Mouse (Mus musculus): ENCODE results near the gene Ccdc88c. TPM values are rescaled to one million over a fixed set of nuclear protein-coding genes. Genes with fewer than 3 reads are reported as not detected.

The Ccdc88c gene
- polyA plus RNA-seq, 1 experiment = 8.3 TPM

GRCm38 (mm10) chr12:100982217-100982616 lies 46.6 kb downstream of the Ccdc88c start:
- DNase-seq (ENCODE audit: low read depth, low spot score) = no peak
- 32% methylated on average over 8 of the region's 8 CpGs for WGBS

DNA sequence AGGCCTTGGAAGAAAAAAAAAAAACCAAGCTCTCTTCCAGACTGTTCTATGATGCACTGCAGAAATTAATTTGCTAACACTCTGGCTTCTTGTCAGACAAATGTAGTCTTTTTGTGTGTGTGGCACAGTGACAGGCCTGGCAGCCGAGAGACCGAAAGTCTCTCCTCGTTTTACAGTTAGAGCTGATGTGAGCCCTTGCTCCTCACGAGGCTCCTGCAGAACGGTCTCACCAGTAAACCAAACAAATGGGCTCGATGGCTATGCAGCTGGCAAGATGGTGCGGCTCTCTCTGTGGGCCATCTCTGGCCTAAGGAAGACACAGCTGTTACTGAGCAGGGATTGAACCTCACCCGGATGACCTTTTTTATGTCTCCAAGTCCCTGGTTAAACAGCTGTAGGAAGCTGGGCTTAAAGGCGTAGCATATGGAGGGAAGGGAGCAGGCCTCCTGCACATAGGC lies 48.3 kb downstream of the Ccdc88c start:
- 59% methylated on average over 9 of the region's 9 CpGs for WGBS
- no peak for DNase-seq (ENCODE audit: low read depth, low spot score)

DNA sequence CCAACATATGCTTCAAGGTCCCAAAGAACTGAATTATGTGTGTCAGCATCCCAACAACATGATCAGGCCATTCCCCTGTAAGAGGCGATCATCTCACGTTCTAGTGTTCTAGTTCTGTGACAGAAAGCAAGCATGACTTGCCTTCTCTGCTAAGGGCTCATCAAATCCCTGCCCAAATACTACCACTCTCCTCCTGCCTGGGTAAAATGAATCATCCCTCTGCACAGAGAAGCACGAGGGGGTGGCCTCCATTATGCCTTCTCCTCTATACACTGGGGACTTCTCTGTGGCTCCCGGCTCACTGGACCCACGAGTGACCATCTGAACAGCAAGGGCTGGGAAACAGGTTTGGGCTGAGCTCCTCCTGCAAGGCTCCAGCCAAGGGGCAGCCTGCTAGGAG lies 49.2 kb downstream of the Ccdc88c start:
- DNase-seq (ENCODE audit: low read depth, low spot score) = no peak
- 70% methylated on average over 5 of the region's 5 CpGs for WGBS

GRCm38 (mm10) chr12:100977958-100978725 lies 50.7 kb downstream of the Ccdc88c start:
- no peak for DNase-seq (ENCODE audit: low read depth, low spot score)
- 63% methylated on average over 15 of the region's 15 CpGs for WGBS

DNA sequence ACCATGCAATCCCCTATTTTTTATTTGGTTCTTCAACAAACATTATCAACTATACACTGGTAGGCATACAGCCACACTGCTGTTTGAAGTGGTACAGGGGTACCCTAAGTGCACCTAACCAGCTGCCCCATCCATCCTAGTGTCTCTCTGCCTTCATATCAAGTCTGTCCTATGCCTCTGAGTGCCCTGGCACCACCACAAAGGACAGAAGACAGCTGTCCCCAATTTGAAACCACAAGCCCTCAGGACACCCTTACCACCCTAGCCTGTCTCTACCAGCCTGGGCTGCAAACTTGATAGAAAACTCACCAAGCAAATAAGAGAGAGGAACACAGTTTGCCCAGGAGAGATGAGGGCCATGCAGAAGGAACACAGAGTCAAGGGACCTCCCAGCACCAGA lies 51.3 kb downstream of the Ccdc88c start:
- DNase-seq (ENCODE audit: low read depth, low spot score) = no peak

DNA sequence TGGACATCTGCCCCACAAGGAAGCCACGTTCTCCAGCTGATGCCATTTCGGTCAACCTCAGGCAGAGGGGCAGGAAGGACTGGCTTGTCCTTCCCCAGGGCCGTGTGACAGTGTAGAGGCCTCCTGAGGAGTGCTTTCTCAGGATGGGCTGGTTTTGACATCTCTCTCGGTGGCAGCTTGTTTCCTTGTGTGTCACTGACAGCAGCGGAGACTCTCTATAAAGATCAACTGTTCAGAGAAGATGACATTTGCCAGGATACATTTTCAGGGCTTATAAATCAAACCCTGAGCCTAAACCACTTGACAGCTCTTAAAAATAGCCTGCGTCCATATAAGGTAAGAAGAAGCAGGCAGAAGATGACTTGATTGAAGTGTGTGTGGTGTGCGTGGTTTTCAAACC lies 59.0 kb downstream of the Ccdc88c start:
- 78% methylated on average over 7 of the region's 7 CpGs for WGBS
- no peak for DNase-seq (ENCODE audit: low read depth, low spot score)

DNA sequence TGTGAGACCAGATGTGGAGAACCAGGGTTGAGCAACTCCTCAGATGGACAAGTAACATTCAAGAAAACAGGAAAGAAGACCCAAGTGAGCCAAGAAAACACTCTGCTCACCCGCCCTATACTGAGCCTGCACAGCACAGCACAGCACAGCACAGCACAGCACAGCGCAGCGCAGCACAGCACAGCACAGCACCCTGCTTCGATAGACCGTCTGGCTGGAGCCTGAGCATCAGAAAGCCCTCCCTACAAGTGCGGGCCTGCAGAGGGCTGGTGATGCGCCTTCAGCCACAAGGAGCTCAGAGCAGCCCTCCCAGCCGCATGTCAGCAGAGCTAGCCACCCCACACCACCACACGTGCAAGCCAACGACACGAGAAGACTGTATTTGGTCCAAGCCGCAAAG lies 61.5 kb downstream of the Ccdc88c start:
- WGBS = 91% methylated on average over 12 of the region's 12 CpGs
- no peak for DNase-seq (ENCODE audit: low read depth, low spot score)

DNA sequence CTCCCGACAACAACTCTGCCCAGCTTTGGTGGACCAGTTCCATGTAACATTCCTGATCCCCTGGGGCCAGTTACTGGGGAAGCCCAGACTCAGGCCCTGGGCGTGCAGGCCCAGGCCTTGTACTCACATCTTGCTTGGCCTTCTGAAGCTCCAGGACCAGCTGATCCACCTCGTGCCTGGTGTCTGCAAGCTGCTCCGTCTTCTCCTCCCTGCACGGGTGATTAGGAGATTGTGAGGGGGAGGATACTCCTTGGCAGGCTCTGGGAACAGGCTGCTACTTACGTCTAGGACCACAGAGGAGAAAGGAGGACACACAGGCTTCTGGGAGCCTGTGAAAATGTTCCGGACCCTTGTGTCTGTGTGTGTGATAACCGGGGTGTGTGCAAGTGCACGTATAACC lies 62.6 kb downstream of the Ccdc88c start:
- 84% methylated on average over 9 of the region's 9 CpGs for WGBS
- no peak for DNase-seq (ENCODE audit: low read depth, low spot score)

DNA sequence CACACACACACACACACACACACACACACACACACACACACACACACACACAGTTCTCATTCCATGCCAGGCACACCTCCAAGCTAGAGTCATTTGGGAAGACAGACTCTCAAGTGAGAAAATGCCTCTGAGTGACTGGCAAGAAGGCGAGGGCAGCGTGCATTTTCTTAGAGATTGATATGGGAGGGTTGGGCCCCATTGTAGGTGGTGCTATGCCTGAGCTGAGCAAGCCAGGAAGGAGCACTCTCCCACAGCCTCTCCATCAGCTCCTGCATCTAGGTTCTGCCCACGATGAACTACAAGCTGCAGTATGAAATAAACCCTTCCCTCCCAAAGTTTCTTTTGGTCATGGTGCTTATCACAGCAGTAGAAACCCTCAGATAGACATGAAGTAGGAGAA lies 63.6 kb downstream of the Ccdc88c start:
- DNase-seq (ENCODE audit: low read depth, low spot score) = no peak
- 89% methylated on average over 3 of the region's 3 CpGs for WGBS

GRCm38 (mm10) chr12:100958621-100959592 lies 69.9 kb downstream of the Ccdc88c start:
- DNase-seq (ENCODE audit: low read depth, low spot score) = no peak
- WGBS = 52% methylated on average over 15 of the region's 15 CpGs

GRCm38 (mm10) chr12:100958006-100958405 lies 70.8 kb downstream of the Ccdc88c start:
- DNase-seq (ENCODE audit: low read depth, low spot score) = no peak
- WGBS = 21% methylated on average over 5 of the region's 5 CpGs

- no peak for DNase-seq (ENCODE audit: low read depth, low spot score)
- 81% methylated on average over 3 of the region's 3 CpGs for WGBS
These were observed 71.6 kb downstream of the Ccdc88c start for GRCm38 (mm10) chr12:100957257-100957656.

- no peak for DNase-seq (ENCODE audit: low read depth, low spot score)
- 69% methylated on average over 4 of the region's 4 CpGs for WGBS
These were observed 72.0 kb downstream of the Ccdc88c start for GRCm38 (mm10) chr12:100956825-100957224.

- WGBS = 88% methylated on average over 2 of the region's 2 CpGs
- no peak for DNase-seq (ENCODE audit: low read depth, low spot score)
These were observed 72.8 kb downstream of the Ccdc88c start for GRCm38 (mm10) chr12:100956028-100956427.

DNA sequence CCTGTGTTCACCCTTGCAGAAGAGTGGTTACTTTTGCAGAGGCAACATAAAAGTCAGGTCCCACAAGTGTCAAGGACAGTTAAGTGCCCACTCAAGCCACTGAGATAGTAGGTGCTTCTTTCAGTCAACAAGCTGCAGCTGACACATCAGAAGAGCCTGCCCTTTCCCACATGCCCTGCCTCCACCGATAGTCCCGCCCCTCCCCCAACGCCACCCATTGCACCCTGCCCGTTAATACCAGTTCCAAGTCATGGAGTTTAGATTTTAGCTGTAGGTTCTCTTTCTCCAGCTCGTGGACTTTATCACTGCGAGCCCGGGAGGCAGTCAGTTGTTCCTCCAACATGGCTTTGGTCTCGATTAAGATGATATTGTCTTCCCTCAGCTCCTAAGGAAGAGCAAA lies 74.9 kb downstream of the Ccdc88c start:
- WGBS = 83% methylated on average over 8 of the region's 8 CpGs

DNA sequence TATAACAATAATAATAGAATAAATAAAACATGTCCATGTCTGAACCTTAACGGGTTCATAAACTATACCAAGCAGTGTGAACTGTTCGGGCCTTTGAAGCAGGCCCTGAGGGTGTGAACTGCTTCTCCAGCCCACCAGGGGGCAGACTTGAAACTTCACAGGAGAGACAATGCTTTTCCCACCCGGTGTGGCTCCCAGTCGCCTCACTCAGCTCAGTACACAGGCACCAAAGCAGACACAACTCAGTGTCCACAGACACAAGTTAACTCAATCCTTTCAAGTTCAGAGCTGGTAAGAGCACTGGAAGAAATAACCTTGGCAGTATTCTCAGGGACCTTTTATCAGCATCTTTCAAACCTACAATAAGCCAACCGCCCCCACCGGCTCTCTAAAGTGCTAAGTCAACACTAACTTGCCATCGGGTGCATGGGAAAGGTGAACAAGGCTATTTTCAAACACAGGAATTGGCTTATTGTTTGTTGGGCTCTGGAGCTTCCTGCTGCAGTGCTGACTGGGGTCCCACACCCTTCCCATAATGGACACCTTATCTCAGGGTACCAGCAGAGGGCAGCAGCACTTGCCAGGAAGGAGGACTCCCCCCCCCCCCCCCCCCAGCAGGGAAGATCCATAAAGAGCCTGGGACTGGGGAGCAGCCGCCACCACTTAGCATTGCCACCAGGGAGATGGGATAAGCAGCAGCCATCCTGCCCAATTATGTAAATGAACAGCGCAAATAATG lies 76.5 kb downstream of the Ccdc88c start:
- 21% methylated on average over 9 of the region's 9 CpGs for WGBS
- DNase-seq (ENCODE audit: low read depth, low spot score) = peak; percentile 55

More for the DNA sequence above, 74.9 kb downstream of the Ccdc88c start:
- no peak for DNase-seq (ENCODE audit: low read depth, low spot score)

- WGBS = 68% methylated on average over 5 of the region's 5 CpGs
- no peak for DNase-seq (ENCODE audit: low read depth, low spot score)
These were observed 79.7 kb downstream of the Ccdc88c start for GRCm38 (mm10) chr12:100949146-100949545.

- 91% methylated on average over 6 of the region's 6 CpGs for WGBS
These were observed 80.8 kb downstream of the Ccdc88c start for GRCm38 (mm10) chr12:100948021-100948420.

DNA sequence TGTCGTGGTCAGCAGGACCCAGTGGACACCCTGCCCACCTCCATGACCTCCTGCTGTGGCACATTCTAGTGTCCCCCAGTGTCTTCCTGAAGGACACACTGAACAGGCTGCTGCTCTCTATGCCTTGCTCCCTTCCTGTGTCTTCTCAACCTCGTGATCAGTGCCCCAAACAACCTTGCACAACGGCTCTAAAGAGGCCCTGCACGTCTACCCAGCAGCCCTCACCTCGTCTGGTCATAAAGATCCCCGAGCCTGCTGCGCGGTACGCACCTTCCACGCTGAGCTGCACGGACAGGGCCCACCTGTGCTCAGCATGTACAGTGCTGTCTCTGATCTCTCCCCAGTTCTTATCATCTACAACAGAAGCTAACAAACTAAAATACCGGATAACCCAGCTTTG lies 82.9 kb downstream of the Ccdc88c start:
- WGBS = 74% methylated on average over 12 of the region's 12 CpGs
- no peak for DNase-seq (ENCODE audit: low read depth, low spot score)

More at GRCm38 (mm10) chr12:100948021-100948420, 80.8 kb downstream of the Ccdc88c start:
- DNase-seq (ENCODE audit: low read depth, low spot score) = no peak

DNA sequence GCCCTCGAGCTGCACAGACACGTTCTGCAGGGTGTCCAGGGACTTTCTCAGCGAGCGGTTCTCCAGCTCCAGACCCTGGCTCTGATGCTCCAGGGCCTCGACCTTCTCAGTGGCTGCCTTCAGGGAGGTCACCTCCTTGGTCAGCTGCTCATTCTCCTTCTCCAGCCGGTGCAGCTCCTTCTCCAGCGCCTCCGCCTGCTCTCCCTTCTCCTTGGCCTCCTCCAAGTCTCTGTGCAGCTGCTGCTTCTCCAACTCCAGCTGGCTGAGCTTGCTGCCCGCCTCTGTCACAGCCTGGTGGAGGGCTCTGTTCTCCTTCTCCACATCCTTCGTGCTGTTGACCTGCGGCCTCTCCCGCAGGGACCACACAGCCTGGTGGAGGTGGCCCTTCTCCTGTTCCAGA lies 83.4 kb downstream of the Ccdc88c start:
- no peak for DNase-seq (ENCODE audit: low read depth, low spot score)
- WGBS = 77% methylated on average over 12 of the region's 12 CpGs
